Mouse (Mus musculus): ENCODE data around the gene Phb2.

DNA sequence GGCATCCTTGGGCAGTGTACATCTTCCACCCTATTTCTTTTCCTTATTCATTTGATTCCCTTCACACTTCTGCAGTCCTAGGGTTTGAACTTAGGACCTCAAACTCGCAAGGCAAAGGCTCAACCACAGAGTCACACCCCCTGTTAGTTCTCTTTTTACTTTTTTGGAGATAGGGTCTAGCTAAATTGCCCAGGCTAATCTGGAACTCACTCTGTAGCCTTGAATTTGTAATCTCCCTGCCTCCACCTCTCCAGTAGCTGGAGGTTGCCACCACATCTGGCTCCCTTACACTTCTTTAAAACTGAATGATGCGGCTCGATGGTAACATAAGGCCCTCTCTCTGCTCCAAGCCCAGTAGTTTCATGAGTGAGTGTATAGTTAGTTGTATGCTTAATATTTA, 22.3 kb downstream of the Phb2 start:
- TF ChIP-seq POLR2A (IDR thresholded peaks at IDR 0.05; ENCODE audit: control insufficient read depth in 1 of 2, insufficient read depth in 1 of 2, low read depth in 1 of 2, low read length in 2 of 2, poor library complexity in 1 of 2) (no peak), ETS1 (IDR thresholded peaks at IDR 0.05; ENCODE audit: low read depth, low read length) (peak; percentile 46; the same call in 1 of the 2 replicates), GATA1 (IDR thresholded peaks at IDR 0.05; ENCODE audit: low read depth, low read length) (peak; percentile 45; the same call in 1 of the 2 replicates), CTCF (IDR thresholded peaks at IDR 0.05 in 2 of 3, conservative IDR thresholded peaks at IDR 0.05 in 1 of 3; ENCODE audit: control insufficient read depth in 1 of 3, insufficient read depth in 1 of 3, low read depth in 2 of 3, low read length in 3 of 3, poor library complexity in 1 of 3, severe bottlenecking in 1 of 3) (no peak), MXI1 (IDR thresholded peaks at IDR 0.05; ENCODE audit: low read depth, low read length) (peak; percentile 38; the same call in 1 of the 2 replicates), MAFK (IDR thresholded peaks at IDR 0.05; ENCODE audit: borderline replicate concordance, low read depth, low read length) (no peak), SMC3 (IDR thresholded peaks at IDR 0.05; ENCODE audit: low read depth, low read length) (peak; percentile 24; the same call in 1 of the 2 replicates), KAT2A (conservative IDR thresholded peaks at IDR 0.05; ENCODE audit: low read depth, low read length) (no peak), POLR2AphosphoS2 (IDR thresholded peaks at IDR 0.05; ENCODE audit: low read length) (no peak), USF1 (IDR thresholded peaks at IDR 0.05; ENCODE audit: low read depth, low read length) (no peak), TAL1 (IDR thresholded peaks at IDR 0.05; ENCODE audit: low read length) (peak; percentile 51)
